Mouse (Mus musculus) liver, embryonic 16.5 days (tissue): Measurements from ENCODE around the gene Rcbtb2. TPM values are rescaled to one million over a fixed set of nuclear protein-coding genes. Genes with fewer than 3 reads are reported as not detected.
A peak's percentile ranks its signal among the peaks of the same experiment; 100 is the strongest.

Experiments used
- ATAC-seq: fragments of 200-750 bp; cut with Nextera tagmentation; 2 replicates; pipeline ENCODE4 v1.8.0; 2017; ENCODE audit warnings: low read depth, mild to moderate bottlenecking, moderate number of reproducible peaks, moderate library complexity
- H3K27ac ChIP-seq: fragments of 300-500 bp; sonication (generic); 2 replicates; pipeline ENCODE4 v1.5.1; 2014; ENCODE audit warnings: mild to moderate bottlenecking, low read length
- H3K27me3 ChIP-seq: fragments of 300-500 bp; sonication (generic); 2 replicates; pipeline ENCODE4 v1.6.1; 2014; ENCODE audit warnings: low read depth, low read length, mixed read lengths; ENCODE audit not compliant: control insufficient read depth, insufficient read depth
- H3K36me3 ChIP-seq: fragments of 300-500 bp; sonication (generic); 2 replicates; pipeline ENCODE4 v1.6.1; 2014; ENCODE audit warnings: mild to moderate bottlenecking; ENCODE audit not compliant: control insufficient read depth, insufficient read depth
- H3K4me1 ChIP-seq: fragments of 300-500 bp; sonication (generic); 2 replicates; pipeline ENCODE4 v1.6.1; 2014; ENCODE audit warnings: low read depth, low read length, mixed read lengths; ENCODE audit not compliant: control insufficient read depth
- H3K4me2 ChIP-seq: fragments of 300-500 bp; sonication (generic); 2 replicates; pipeline ENCODE4 v1.6.1; 2014; ENCODE audit warnings: low read depth, low read length, mixed read lengths
- H3K4me3 ChIP-seq: fragments of 300-500 bp; sonication (generic); 2 replicates; pipeline ENCODE4 v1.5.1; 2014; ENCODE audit warnings: low read depth, mild to moderate bottlenecking, low read length
- H3K9ac ChIP-seq: fragments of 300-500 bp; sonication (generic); 2 replicates; pipeline ENCODE4 v1.6.1; 2014; ENCODE audit warnings: low read depth, low read length
- H3K9me3 ChIP-seq: fragments of 300-500 bp; sonication (generic); replicated peaks from 2 replicates; pipeline ENCODE4 v1.6.1; 2016; ENCODE audit warnings: low read length; ENCODE audit not compliant: control insufficient read depth
- WGBS: fragments of 180-500 bp; shearing (Covaris S2); extraction: QIAGEN DNeasy Blood & Tissue Kit; methylation state at CpG from one replicate; pipeline ENCODE4 v1.1.7; 2014; ENCODE audit not compliant: insufficient replicate concordance; 5-methylcytosine and 5-hydroxymethylcytosine counted together
- polyA plus RNA-seq: library from polyadenylated mRNA; unstranded; fragments of >200 nt; fragmentation: Nextera tagmentation; extraction: Ambion mirVana; gene quantifications from 2 replicates; pipeline ENCODE4 v1.2.1, GENCODE M21; 2015

Gene Rcbtb2
- polyA plus RNA-seq, 1 experiment from 2014 or later: 19.5 TPM

GRCm38 (mm10) chr14:73231286-73231982 lies 108.6 kb downstream of the Rcbtb2 start:
- WGBS: 69% methylated on average over 5 of the region's 5 CpGs
- peaks cover 9% of the 10 kb centered on the region for H3K4me1 ChIP-seq
- no peak for ATAC-seq

GRCm38 (mm10) chr14:73234468-73235031 lies 111.7 kb downstream of the Rcbtb2 start:
- H3K4me3 ChIP-seq: no peak overlapping the region
- H3K9ac ChIP-seq: no peak overlapping the region
- WGBS: 14% methylated on average over 2 of the region's 2 CpGs
- no peaks in the 10 kb centered on the region for H3K36me3 ChIP-seq
- ATAC-seq: peak; percentile 28; the same call in 1 of the 2 replicates
- H3K27ac ChIP-seq: peak overlapping the region; percentile 50
- no peaks in the 10 kb centered on the region for H3K9me3 ChIP-seq
- H3K4me1 ChIP-seq: peaks cover 9% of the 10 kb centered on the region
- no peaks in the 10 kb centered on the region for H3K27me3 ChIP-seq
- no peak overlapping the region for H3K4me2 ChIP-seq

More at GRCm38 (mm10) chr14:73231286-73231982, 108.6 kb downstream of the Rcbtb2 start:
- H3K27ac ChIP-seq: no peak overlapping the region
- no peak overlapping the region for H3K9ac ChIP-seq
- H3K36me3 ChIP-seq: no peaks in the 10 kb centered on the region
- no peaks in the 10 kb centered on the region for H3K9me3 ChIP-seq
- no peak overlapping the region for H3K4me3 ChIP-seq
- H3K27me3 ChIP-seq: no peaks in the 10 kb centered on the region
- no peak overlapping the region for H3K4me2 ChIP-seq

- H3K9me3 ChIP-seq: no peaks in the 10 kb centered on the region
- no peaks in the 10 kb centered on the region; the same call in 1 of the 2 replicates for H3K36me3 ChIP-seq
- peak; percentile 49 for ATAC-seq
- H3K9ac ChIP-seq: peak within 1 kb of the TSS; percentile 62
- WGBS: under 1% methylated on average over 19 of the region's 19 CpGs
- H3K4me3 ChIP-seq: peak within 1 kb of the TSS; percentile 55
- peak within 1 kb of the TSS; percentile 43 for H3K4me2 ChIP-seq
- H3K4me1 ChIP-seq: peaks cover 9% of the 10 kb centered on the region
- H3K27me3 ChIP-seq: no peaks in the 10 kb centered on the region
- H3K27ac ChIP-seq: peak within 1 kb of the TSS; percentile 84
Observed at GRCm38 (mm10) chr14:73237848-73238321, 115.0 kb downstream of the Rcbtb2 start, which contains the start of gene Lpar6. Gene Lpar6 (plus strand): TSS chr14:73237895.

- Histone ChIP-seq H3K9ac (peak overlapping the region; percentile 62), H3K4me2 (peak overlapping the region; percentile 43), H3K9me3 (no peaks in the 10 kb centered on the region), H3K36me3 (no peaks in the 10 kb centered on the region; the same call in 1 of the 2 replicates), H3K27me3 (no peaks in the 10 kb centered on the region), H3K27ac (peak overlapping the region; percentile 84), H3K4me3 (peak overlapping the region; percentile 55), H3K4me1 (peaks cover 9% of the 10 kb centered on the region)
- peak; percentile 72 for ATAC-seq
- WGBS: under 1% methylated on average over 20 of the region's 20 CpGs
Observed at GRCm38 (mm10) chr14:73238498-73239250, 115.8 kb downstream of the Rcbtb2 start.

GRCm38 (mm10) chr14:73239291-73239690 lies 116.5 kb downstream of the Rcbtb2 start:
- under 1% methylated on average over 6 of the region's 6 CpGs for WGBS
- H3K4me3 ChIP-seq: peak overlapping the region; percentile 55
- H3K36me3 ChIP-seq: no peaks in the 10 kb centered on the region; the same call in 1 of the 2 replicates
- peak overlapping the region; percentile 62 for H3K9ac ChIP-seq
- peaks cover 6% of the 10 kb centered on the region for H3K4me1 ChIP-seq
- H3K27ac ChIP-seq: peak overlapping the region; percentile 1
- H3K4me2 ChIP-seq: peak overlapping the region; percentile 43
- ATAC-seq: peak; percentile 56
- no peaks in the 10 kb centered on the region for H3K9me3 ChIP-seq
- H3K27me3 ChIP-seq: no peaks in the 10 kb centered on the region

- Histone ChIP-seq H3K9me3 (no peaks in the 10 kb centered on the region), H3K27me3 (no peaks in the 10 kb centered on the region), H3K27ac (no peak overlapping the region), H3K9ac (no peak overlapping the region), H3K36me3 (no peaks in the 10 kb centered on the region; the same call in 1 of the 2 replicates), H3K4me2 (no peak overlapping the region), H3K4me3 (no peak overlapping the region), H3K4me1 (no peaks in the 10 kb centered on the region; the same call in 1 of the 2 replicates)
- no peak for ATAC-seq
- 38% methylated on average over 3 of the region's 3 CpGs for WGBS
Observed at GRCm38 (mm10) chr14:73239857-73240256, 117.0 kb downstream of the Rcbtb2 start.

- Histone ChIP-seq H3K4me2 (no peak overlapping the region), H3K4me3 (no peak overlapping the region), H3K9me3 (no peaks in the 10 kb centered on the region), H3K36me3 (no peaks in the 10 kb centered on the region; the same call in 1 of the 2 replicates), H3K9ac (no peak overlapping the region), H3K27ac (no peak overlapping the region), H3K4me1 (no peaks in the 10 kb centered on the region), H3K27me3 (no peaks in the 10 kb centered on the region)
- ATAC-seq: no peak
- 79% methylated on average over 2 of the region's 2 CpGs for WGBS
Observed at GRCm38 (mm10) chr14:73244061-73244597, 121.3 kb downstream of the Rcbtb2 start.

- peak; percentile 81 for ATAC-seq
- WGBS: 80% methylated on average over 2 of the region's 2 CpGs
- no peak overlapping the region for H3K27ac ChIP-seq
- H3K36me3 ChIP-seq: no peaks in the 10 kb centered on the region
- H3K4me3 ChIP-seq: no peak overlapping the region
- no peak overlapping the region for H3K4me2 ChIP-seq
- H3K27me3 ChIP-seq: no peaks in the 10 kb centered on the region
- H3K9ac ChIP-seq: no peak overlapping the region
- no peaks in the 10 kb centered on the region for H3K9me3 ChIP-seq
- H3K4me1 ChIP-seq: peaks cover 3% of the 10 kb centered on the region
Observed at GRCm38 (mm10) chr14:73250056-73250455, 127.2 kb downstream of the Rcbtb2 start.
